Mouse (Mus musculus) adrenal gland, adult (tissue): Measurements from ENCODE around the gene Gm6525.
A peak's percentile ranks its signal among the peaks of the same experiment; 100 is the strongest.

Source experiments
- DNase-seq, 2 experiments: peaks; one replicate each; pipeline ENCODE4 v3.0.0; 2022 to 2023; ENCODE audit warnings: low spot score in 1 of 2; ENCODE audit not compliant: inconsistent age in 2 of 2

Gene Gm6525

DNA sequence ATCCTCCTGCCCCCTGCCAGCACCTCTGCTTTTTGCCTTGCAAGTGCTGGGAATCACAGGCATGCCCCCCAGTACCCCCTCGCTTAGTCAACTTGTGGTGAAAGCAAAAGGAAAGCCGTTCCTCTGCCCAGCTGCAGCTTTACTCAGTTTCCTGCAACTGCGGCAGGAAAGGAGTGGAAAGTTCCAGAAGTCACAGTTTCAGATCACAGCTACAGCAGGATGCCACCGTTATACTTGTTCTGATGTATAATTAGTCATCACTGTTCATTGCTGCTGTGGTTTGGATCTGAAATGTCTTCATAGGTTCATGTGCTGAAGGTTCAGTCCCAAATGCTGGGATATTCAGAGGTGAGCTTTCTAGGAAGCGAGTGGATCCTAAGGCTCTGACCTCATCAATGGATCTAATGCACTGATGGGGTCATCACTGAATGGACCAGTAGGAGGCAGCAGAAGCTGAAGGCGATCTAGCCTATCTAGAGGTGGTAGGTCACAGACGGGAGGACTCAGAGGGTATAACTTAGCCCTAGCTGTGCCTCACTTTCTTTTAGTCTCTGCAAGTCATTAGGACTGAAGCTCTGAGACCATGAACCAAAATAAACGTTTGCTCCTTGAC, 4.4 kb upstream of the Gm6525 start:
- DNase-seq: no peak

DNA sequence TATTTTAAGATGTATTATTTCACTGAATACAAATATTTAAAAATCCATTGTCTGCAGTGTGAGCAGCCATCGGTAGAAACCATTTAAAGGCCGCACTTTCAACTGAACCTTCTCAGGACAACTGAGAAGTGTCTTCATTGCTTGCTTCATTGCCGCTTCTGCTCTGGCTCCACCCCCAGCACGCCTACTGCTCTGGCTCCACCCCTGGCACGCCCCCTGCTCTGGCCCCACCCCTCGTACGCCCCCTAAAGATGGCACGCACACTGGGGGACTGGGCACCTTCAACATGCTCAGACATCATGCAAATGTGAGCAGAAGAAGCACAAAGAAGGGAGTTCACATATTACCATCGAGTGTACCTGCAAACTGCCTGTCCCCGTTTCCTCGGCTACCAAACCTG, 1.5 kb upstream of the Gm6525 start:
- no peak for DNase-seq

DNA sequence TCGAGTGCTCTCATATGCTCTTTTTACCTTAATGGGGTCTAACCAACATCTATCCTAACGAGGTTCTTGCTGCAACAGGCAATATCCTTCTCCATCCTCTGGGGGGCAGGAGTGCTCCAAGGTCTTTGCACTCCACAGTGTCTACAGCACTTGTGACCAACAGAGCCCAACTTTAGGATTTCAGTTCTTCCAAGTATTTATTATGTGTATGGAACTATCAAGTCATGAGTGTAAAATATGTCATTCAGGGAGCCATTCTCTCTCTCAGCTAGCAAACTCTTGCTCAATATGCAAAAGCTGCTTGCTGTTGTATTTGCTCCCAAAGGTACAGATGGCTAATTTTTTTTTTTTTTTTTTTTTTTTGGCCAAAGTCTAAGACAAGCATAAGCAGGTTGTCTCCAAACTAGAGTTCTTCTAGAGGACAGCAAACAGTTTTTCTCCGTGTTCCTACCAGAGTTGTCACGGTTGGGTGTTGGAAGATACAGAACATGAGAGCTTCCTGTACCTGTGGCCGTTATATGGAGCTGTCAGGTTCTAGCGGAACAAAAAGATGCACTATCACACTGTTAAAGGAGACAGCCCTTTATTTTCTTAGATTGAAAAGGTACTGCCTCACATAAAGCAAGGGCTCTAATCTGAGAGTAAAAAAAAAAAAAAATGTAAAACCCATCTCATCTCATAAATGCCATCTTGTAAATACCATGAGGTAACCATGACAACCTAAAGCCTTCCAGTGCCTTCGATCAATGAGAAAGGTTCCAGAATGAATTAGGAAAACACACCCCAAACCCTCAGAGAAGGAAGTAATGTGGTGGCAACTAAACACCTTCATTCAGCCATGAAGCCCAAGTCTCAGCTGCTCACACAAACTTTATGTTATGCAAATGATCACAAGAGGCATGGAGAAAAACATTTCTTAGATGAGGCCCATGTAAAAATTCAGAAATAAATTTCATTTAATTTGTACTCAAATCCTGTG, 1.7 kb downstream of the Gm6525 start:
- peak; percentile 74 to 90 for DNase-seq

DNA sequence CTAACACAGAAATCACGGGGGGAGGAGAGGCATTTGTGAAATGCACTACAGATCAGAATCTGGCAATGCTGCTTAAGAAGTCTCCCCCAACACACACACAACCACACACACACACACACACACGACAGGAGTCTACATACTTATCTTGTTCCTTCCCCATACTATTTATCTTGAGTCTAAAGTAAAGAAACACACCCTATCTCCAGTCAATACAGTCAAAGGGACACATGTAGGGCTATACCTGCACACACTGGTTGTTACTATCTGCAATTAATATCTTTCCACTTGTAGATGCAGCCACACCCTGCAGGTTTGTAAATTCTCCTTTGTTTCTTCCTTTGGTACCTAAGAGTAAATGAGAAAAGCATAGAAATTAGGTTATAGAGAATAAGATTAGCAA, 3.9 kb downstream of the Gm6525 start:
- DNase-seq: no peak

DNA sequence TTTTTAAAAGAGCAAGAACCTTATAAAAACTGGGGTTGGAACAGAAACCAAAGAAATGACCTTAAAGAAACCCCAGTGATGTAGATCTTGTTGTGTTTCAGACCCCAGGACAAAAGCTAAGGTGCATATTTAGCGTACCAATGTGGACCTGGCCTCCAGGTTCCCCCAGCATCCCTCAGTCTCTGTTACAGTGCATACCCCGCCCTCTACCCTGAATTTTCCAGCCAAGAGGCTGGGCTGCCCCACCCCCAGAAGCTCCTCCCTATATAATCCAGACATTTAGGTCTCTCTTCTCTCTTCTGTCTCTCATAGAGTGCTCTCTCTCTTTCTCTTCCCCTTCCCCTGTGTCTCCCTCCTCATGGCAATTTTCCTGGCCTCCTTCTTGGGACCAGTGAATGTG, 6.4 kb downstream of the Gm6525 start:
- DNase-seq: no peak

DNA sequence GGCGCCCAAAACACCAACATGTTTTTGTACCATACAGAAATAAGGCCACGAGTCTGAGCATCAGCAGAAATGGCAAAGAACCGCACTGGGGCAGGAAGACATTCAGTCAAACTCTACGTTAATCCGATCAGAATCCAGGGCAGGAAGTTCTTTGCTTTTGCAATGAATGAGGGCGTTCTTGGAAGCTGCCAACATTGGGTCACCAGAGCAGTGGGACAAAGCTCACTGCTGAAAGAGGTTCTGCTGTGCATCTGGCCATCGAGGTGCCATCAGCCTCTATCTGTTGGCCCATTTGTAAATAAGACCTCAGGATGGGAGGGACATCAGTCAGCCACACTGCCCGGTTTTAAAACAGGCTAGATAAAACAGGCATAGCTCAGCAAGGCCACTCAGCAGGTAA, 7.2 kb downstream of the Gm6525 start:
- DNase-seq: no peak

DNA sequence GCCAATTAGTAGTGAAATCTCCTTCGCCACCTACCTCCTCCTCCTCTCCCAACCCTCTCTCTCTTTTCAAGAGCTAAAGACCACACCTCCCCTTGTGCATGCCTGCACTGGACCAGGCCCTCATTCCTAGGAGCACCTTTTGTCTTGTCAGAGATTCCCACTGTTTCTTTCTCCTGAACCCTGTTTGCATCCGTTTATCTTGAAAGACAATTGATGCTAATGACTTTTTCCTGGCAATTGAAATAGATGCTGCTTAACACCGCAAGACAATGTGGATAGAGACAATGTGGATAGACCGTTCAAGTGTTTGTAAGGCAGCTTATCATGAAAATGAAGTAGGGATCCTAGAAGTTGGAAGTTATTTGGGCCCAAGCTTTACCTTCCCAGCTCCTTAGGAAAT, 7.8 kb downstream of the Gm6525 start:
- no peak for DNase-seq

DNA sequence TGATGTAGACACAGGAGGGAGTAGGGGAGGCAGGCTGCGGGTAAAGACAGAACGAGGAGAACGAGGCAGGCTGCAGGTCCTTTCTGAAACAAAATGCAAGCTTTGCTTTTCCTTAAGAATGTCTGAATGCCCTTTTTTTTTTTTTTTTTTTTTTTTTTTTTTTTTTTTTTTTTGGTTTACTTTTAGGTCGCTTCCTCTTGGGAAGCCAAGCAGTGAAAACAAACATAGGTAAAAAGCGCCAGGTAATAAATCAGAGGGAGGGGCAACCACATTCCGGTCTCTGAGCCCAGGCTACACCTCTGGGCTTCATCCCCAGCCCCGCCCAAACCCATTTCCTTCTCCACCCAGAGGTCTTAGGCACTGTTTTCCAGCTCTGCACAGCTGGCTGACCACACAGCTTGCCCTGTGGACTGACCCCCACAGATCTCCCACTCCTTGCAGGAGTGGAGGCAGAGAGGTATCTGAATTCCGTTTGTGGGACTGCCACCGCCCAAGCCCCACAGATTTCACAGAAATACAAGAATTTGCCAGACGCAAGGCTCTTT, 15.8 kb downstream of the Gm6525 start:
- no peak for DNase-seq

DNA sequence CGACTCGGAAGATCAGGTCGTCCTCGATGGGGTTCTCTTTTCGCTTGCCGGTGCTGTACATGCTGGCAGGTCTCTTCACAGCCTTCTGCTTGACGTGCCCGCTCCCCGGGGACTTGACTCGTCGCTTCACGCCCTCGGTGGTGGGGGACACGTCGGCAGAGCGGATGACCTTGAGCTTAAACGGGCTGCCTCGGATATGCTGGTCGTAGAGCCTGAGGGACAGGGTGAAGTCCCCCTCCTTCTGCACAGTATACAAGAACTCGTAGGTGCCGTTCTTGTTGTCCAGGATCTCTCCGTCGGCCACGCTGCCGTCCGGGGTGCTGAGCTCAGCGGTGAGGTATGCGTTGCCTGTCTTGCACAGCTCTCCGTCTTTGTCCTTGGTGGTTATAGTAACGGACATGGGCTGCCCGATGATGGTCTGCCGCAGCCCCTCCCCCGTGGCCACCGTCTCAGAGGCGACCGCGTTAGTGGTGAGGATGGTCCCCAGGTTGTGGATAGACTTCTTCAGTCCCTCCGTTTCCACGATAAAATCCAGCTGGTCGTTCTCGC, 16.7 kb downstream of the Gm6525 start:
- peak; percentile 72 to 85 for DNase-seq

DNA sequence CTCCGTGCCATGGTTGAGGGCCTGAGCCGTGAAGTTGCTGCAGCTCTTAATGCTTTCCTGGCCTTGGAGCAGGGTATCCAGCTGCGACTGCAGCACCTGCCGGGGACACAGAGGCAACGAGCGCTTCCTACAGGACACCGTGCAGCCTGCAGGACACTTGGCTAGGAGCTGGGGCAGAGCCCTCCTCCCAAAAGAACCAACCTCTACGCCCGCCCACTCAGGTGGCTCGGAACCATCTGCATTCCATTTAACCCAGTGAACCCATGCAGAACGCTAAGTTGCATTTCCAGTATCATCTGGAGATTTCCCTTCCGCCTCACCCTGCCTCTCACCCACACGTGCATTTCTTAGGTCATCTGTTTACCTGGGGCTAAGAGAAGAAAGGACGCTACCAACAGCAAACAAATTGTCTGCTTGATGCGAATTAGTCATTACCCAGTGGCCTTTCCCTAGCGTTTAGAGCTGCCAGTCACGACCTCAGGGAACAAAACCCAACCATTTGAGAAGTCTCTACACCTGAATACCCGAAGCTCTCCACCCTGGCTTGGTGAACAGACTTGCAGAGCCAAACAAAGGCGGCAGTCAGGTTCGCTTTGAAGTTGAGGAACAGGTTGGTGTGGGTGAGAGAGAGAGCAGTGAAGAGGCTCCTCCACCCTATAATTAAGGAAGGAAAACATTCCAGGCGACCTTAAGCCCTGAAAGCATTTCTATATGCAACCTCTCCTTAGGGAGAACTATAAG, 17.4 kb downstream of the Gm6525 start:
- DNase-seq: peak in 1 of 2 experiments; percentile 37

DNA sequence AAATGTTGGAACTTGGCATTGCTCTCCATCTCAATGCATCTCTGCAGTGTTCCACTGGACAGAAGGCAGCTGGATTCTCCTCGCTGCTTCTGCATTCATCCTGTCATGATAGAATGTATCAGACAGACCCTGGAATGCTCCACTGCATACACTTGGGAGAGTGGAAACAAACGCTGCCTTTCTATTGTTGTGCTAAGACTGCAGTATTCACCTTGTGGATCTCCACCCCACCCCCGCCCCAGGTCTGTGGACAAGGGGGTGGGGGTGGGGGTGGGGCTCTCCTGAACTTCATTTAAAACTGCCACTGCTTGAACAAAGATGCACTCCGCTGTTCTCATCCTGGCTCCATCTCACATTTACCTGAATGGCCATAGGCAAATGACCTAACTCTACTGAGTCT, 20.0 kb downstream of the Gm6525 start:
- DNase-seq: no peak

DNA sequence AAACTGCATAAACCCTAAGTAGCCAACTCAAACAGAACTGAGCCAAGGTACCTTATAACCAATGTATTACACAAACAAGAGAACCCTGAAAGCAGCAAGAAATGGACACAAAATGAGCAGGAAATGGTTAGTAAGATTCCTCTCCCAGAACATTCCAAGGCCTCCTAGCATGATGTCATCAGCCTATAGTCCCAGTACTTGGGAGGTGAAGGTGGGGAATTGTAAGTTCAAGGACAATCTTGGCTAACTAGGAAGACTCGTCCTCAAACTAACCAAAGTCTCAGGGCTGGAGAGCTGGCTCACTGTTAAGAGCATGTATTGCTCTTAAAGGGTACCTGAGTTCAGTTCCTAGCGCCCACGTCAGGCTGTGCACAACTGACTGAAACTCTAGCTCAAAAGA, 24.3 kb downstream of the Gm6525 start:
- DNase-seq: peak in 1 of 2 experiments; percentile 60

DNA sequence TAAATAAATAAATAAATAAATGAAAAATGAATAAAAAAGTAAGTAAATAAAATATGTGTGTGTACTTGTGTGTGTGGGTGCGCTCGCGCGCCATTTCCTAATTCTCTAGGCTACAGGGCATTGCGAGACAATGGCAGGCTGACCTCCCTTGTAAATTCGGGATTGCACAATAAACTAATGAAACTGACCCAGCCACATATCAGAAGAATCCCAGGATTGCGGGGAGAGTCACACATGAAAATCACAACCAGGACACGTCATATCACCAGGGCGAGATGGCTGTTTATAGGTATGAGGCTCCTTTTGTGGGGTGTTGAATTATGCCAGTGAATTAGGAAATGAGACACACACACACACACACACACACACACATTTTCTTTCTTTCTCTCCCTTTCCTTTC, 25.6 kb downstream of the Gm6525 start:
- DNase-seq: peak in 1 of 2 experiments; percentile 49

DNA sequence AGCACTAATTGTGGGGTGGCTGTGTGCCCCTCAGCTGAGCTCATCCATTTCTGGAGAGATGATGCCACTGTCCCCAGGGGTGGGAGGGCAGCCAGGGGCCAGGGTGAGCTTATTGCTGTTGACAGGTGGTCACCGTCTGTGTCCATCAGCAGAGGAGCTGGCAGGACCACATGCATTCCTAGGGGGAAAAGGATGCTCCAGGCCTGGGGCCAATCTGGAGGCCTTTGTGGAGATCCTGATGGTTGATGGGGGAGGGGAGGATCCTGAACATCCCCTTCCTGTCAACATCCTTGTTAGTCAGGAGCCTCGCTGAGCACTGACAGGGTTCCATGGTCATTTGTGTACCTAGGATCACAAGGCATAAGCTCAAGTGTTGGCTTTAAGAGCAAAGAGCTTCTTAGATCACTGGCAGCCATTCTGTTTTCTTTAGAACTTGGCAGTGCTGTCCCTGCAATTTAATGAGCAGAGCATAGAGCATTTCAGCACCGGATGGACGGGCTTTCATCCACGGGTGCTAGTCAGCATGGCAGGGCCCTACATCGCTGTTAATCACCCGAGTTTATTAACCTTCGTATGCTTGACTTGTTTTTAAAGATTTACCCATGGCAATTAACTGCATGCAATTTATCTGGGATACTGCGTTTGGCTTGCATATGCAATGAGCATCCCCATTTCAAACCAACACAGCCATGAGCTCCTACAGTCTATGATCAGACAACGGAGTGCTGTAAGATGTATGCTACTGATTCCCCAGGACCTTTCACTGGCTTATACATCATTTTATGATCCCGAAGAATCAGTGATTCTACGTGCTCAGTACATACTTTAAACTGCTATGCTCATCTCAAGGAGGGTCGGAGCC, 26.9 kb downstream of the Gm6525 start:
- no peak for DNase-seq

DNA sequence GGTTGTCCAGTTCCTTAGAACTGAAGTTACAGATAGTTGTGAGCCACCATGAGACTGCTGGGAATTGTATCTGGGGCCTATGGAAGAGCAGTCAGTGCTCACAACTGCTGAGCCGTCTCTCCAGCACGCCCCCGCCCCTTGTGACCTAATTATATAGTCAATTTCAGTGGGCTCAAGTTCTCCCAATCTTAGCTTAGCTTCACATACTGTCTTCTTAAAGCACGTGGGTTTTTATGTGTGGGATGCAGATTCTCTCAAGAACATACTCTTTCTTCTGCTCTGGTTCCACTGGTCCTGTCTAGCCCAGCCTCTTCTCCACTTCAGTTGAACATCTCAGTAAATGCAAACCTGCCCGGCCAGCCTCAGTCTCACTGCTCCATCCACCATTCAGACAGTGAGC, 30.7 kb downstream of the Gm6525 start:
- no peak for DNase-seq

DNA sequence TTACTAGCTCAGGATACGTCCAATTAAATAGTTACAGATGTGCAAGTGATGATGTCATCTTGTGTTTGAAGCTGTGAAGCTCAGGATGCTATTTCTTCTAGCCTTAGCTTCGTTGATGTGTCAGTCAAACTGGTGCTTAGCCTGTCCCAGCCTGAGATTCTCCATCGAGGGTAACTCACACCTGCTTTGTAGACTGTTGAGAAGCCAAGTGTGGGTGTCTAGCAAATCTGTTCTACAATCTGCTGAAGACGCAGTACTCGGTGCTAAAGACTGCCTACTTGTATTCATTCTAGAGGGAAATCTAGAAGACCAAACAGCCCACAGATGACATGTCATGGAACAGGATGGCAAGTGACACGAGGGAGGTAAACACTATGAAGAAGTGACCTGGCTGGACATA, 31.7 kb downstream of the Gm6525 start:
- no peak for DNase-seq

DNA sequence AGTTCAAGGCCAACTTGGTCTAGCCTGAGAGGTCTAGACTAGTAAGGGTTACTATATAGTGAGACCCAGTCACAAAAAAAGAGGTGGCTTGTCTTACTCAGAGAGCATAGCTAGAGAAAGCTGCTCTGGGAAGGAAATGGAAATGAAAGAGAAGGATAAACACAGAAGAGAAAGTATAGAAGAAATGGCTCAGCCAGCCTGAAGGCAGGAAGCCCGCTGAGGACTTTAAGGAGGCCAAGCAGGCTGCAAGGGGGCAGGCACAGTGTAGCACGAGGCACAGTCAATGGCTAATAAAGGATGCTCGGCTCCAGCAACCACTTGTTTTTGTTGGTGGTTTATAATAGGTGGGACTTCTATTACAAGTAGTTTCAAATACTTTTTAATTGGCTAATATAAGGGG, 32.2 kb downstream of the Gm6525 start:
- DNase-seq: no peak

DNA sequence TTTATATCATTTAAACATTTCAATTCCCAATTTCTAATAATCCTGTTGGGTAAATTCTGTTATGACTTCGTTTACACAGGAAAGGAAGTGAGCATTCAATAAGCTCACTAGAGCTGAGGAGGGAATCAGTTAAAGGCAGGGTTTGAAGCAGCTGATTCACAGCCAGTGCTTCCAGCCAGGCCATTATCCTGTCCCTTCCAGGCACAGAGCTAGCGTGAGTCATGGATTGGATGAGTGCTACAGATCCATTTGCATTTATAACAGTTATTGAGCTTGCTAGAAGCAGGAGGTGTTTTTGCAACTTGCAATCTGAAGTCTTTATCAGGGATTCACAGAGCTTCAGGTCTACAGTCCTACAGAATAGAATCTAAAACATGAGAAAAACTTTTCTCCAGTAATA, 33.5 kb downstream of the Gm6525 start:
- peak in 1 of 2 experiments; percentile 70 for DNase-seq

DNA sequence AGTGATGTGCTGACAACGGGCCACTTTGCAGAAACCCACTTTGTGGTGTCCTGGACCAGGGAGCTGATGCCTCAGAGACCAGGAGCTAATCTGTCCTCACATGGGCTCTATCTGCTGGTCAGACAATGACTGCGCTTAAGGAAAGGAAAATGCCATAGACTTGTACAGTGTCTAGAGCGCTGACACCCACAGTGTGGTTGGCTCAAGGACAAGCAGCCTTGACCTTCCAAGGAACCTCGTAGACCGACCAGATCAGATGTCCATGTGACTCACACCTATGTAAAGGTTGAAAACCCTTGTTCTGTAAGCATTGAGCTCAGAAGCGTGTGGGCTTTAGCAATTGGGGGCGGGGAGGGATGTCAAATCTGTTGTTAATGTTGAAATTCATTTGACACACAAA, 34.6 kb downstream of the Gm6525 start:
- peak; percentile 48 to 66 for DNase-seq

DNA sequence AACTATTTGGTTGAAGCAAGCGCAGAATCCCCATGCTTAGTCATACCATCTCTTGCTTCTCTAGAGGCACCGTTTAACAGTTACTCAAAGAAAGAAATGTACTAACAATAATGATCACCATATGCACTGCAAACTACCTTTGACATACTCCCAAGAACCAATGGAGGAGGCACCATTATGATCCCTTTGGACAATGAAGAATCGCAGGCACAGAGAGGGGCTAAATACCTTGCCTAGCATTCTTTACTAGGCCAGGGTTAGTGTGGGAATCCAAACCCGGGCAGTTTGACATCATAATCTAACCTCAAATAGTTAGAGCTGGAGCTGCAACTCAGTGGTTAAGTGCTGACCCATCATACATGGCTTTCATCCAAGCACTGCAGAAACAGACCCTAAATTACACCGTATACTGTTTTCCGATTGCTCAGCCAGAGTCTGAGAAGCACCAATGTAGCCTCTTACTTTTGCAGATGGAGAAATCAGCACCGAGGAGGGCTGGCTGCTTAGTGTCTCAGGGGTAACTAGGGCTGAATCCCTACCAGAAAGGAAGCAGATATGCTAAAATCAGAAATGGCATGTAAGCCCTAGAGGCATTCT, 35.1 kb downstream of the Gm6525 start:
- no peak for DNase-seq
